Mouse (Mus musculus) neural tube, embryonic 14.5 days (tissue): Measurements from ENCODE around the gene Krt36. TPM values are rescaled to one million over a fixed set of nuclear protein-coding genes. Genes with fewer than 3 reads are reported as not detected.

Experiments
- ATAC-seq: fragments of 200-750 bp; cut with Nextera tagmentation; 2 replicates; pipeline ENCODE4 v1.8.0; 2017; ENCODE audit warnings: low read depth, mild to moderate bottlenecking, moderate TSS enrichment, moderate library complexity
- H3K27ac ChIP-seq: fragments of 300-500 bp; sonication (generic); 2 replicates; pipeline ENCODE4 v1.5.1; 2014; ENCODE audit warnings: low read depth, mild to moderate bottlenecking, control low read depth, low read length, moderate library complexity, mixed read lengths
- H3K27me3 ChIP-seq: fragments of 300-500 bp; sonication (generic); 2 replicates; pipeline ENCODE4 v1.6.1; 2014; ENCODE audit warnings: low read length; ENCODE audit not compliant: control insufficient read depth, insufficient read depth
- H3K36me3 ChIP-seq: fragments of 300-500 bp; sonication (generic); 2 replicates; pipeline ENCODE4 v1.6.1; 2014; ENCODE audit warnings: low read length, mixed read lengths; ENCODE audit not compliant: control insufficient read depth, insufficient read depth
- H3K4me1 ChIP-seq: fragments of 300-500 bp; sonication (generic); 2 replicates; pipeline ENCODE4 v1.6.1; 2014; ENCODE audit warnings: low read length; ENCODE audit not compliant: control insufficient read depth, insufficient read depth
- H3K4me2 ChIP-seq: fragments of 300-500 bp; sonication (generic); 2 replicates; pipeline ENCODE4 v1.6.1; 2014; ENCODE audit warnings: mild to moderate bottlenecking, low read depth, low read length, control low read depth
- H3K4me3 ChIP-seq: fragments of 300-500 bp; sonication (generic); 2 replicates; pipeline ENCODE4 v1.5.1; 2014; ENCODE audit warnings: low read depth, low read length, control low read depth, mixed read lengths
- H3K9ac ChIP-seq: fragments of 300-500 bp; sonication (generic); replicated peaks from 2 replicates; pipeline ENCODE4 v1.6.1; 2014; ENCODE audit warnings: low read depth, mild to moderate bottlenecking, control low read depth, low read length, mixed read lengths
- H3K9me3 ChIP-seq: fragments of 300-500 bp; sonication (generic); 2 replicates; pipeline ENCODE4 v1.6.1; 2016; ENCODE audit warnings: low read length; ENCODE audit not compliant: control insufficient read depth
- WGBS: fragments of 180-500 bp; shearing (Covaris S2); extraction: QIAGEN DNeasy Blood & Tissue Kit; methylation state at CpG from one replicate; pipeline ENCODE4 v1.1.7; 2014; 5-methylcytosine and 5-hydroxymethylcytosine counted together
- polyA plus RNA-seq: library from polyadenylated mRNA; unstranded; fragments of >200 nt; fragmentation: Nextera tagmentation; extraction: Ambion mirVana; gene quantifications from 2 replicates; pipeline ENCODE4 v1.2.1, GENCODE M21; 2014

Krt36 gene
- polyA plus RNA-seq, 1 experiment from 2014 or later = not detected

DNA sequence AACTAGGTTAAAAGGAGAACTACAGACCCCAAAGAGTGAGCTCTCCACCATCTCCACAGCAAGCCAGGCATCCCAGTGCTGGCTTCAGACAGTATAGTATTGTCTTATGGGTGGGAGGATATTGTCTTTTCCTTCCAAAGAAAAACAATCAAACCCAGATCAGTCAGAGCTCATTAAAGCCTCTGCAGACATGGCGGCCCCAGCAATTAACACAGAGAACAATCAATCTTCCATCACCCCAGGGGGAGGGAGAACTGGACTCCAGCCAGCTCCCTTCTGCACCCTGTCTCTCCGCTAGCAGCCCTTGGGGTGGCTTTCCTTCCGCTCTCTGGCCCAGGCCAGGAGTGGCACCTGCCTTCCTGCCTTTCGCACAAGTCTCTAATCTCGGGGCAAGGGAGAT is 32.3 kb upstream of the Krt36 start:
- ATAC-seq = no peak
- H3K9ac ChIP-seq = no peak overlapping the region
- H3K9me3 ChIP-seq = no peaks in the 10 kb centered on the region
- WGBS = 19% methylated on average over 5 of the region's 5 CpGs
- H3K4me1 ChIP-seq = peaks cover 6% of the 10 kb centered on the region
- no peaks in the 10 kb centered on the region for H3K36me3 ChIP-seq
- no peak overlapping the region for H3K4me3 ChIP-seq
- no peak overlapping the region for H3K27ac ChIP-seq
- H3K4me2 ChIP-seq = no peak overlapping the region
- no peaks in the 10 kb centered on the region for H3K27me3 ChIP-seq

DNA sequence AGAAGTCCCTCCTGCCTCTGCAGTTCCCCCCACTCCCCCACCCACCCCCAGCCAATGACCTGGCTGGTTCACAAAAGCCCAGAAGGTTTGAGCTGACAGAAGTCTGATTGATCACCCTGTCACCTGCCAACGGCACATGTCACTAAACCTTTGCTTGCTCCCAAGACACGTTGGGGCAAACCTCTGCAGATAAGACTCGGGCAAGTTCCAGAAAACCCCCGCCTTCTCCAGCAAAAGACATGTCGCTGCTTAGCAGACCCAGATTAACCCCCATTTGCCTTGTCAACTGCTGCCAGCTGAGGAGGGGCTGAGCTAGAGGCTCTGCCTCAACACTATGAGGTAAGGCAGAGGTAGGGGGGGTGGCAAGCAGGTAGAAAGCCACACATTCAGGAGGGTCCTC is 31.1 kb upstream of the Krt36 start:
- ATAC-seq = no peak
- WGBS = 40% methylated on average over 5 of the region's 5 CpGs
- Histone ChIP-seq H3K4me3 (no peak overlapping the region), H3K4me1 (peaks cover 6% of the 10 kb centered on the region), H3K4me2 (no peak overlapping the region), H3K9ac (no peak overlapping the region), H3K27me3 (no peaks in the 10 kb centered on the region), H3K9me3 (no peaks in the 10 kb centered on the region), H3K36me3 (no peaks in the 10 kb centered on the region), H3K27ac (no peak overlapping the region)

DNA sequence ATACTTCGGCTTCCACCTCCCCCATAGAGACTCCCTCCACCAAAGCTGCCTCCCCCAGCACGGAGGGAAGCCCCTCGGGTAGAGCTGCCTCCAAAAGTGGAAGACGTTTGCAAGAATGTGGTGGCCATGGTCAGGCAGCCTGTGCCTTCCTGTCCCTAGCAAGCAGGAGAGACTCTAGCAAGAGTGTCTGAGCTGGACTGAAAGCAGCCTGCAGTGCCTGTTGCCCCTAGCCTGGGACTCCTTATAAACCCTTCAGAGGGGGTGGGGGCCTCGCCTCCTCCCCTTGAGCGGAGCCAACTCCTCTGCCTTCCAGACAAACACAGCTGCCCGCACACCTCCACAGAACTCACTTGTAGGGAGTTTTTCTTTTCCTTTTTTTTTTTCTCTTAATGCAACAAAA is 30.3 kb upstream of the Krt36 start, which contains the start of gene Krt15:
Gene Krt15, minus strand, starts transcription at position 198 of the 400 bp plus-strand sequence.
- no peak within 1 kb of the TSS for H3K27ac ChIP-seq
- H3K36me3 ChIP-seq = no peaks in the 10 kb centered on the region
- no peak within 1 kb of the TSS for H3K4me3 ChIP-seq
- ATAC-seq = no peak
- peaks cover 6% of the 10 kb centered on the region for H3K4me1 ChIP-seq
- WGBS = 66% methylated on average over 7 of the region's 7 CpGs
- no peaks in the 10 kb centered on the region for H3K27me3 ChIP-seq
- H3K9ac ChIP-seq = no peak within 1 kb of the TSS
- H3K9me3 ChIP-seq = no peaks in the 10 kb centered on the region
- H3K4me2 ChIP-seq = no peak within 1 kb of the TSS

DNA sequence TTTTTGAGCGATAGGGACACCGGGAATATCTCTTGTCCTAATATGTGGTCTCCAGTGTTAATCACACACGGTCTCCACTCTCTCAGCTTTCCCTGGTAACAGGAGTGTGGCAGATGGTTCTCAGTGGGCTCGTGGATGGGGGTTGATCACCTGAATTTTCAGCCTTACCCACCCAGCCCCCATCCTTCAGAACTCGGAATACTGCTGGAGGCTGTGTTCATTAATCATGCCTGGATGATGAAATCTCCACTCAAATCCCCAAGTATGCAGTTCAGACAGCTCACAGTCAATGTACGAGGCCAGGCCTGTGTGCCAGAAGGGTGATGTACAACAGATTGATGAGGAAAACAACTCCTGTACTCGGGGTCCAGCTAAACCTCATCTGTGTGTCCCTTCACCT is 19.5 kb upstream of the Krt36 start:
- H3K9ac ChIP-seq = no peak overlapping the region
- 76% methylated on average over 7 of the region's 7 CpGs for WGBS

DNA sequence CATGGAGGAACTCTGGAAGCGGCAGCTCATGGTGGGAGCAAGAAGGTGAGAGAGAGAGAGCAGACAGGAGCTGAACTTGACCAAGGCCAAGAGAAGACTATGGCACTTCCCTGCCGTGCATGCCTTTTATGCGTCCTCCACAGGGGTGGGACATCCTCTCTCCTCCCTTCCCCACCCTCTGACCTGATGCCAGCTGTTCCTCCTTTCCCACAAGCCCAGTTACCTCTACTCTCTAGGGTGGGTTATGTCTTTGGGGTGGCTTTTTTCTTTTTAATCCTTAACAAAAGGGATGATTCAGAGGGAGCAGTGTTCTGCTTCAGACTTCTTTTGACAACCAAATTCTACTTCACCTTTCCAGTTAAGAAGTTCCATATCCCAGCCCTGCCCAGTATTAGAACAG is 16.0 kb upstream of the Krt36 start, which contains the start of gene Krt13:
Gene Krt13, minus strand, starts transcription at position 101 of the 400 bp plus-strand sequence.
- Histone ChIP-seq H3K9ac (no peak within 1 kb of the TSS), H3K27me3 (no peaks in the 10 kb centered on the region), H3K4me3 (no peak within 1 kb of the TSS), H3K27ac (no peak within 1 kb of the TSS), H3K4me1 (no peaks in the 10 kb centered on the region), H3K4me2 (no peak within 1 kb of the TSS), H3K36me3 (no peaks in the 10 kb centered on the region), H3K9me3 (no peaks in the 10 kb centered on the region)
- no peak for ATAC-seq
- 81% methylated on average over 3 of the region's 3 CpGs for WGBS

More for the DNA sequence above, 19.5 kb upstream of the Krt36 start:
- no peak for ATAC-seq
- no peak overlapping the region for H3K4me2 ChIP-seq
- no peaks in the 10 kb centered on the region for H3K9me3 ChIP-seq
- no peaks in the 10 kb centered on the region for H3K36me3 ChIP-seq
- no peak overlapping the region for H3K4me3 ChIP-seq
- no peak overlapping the region for H3K27ac ChIP-seq
- H3K4me1 ChIP-seq = no peaks in the 10 kb centered on the region
- no peaks in the 10 kb centered on the region for H3K27me3 ChIP-seq

DNA sequence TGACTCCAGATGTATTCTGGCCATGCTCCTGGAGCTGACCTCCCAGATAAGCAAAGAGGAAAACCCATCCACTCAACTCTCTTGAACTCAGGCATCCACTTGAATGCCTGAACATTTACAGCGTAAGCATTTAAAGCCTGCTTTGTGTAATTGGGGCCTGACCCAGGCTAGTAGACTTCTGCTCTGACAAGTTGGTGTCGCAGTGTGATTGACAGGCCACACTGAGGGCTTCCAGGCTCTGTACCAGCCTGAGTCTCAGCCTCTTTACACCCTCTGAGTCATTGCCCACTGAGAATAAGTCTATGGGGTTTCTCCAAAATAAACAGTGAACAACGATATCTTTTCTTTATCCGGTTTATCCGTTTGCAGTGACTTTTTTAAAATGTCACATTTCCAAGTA is 14.9 kb upstream of the Krt36 start:
- H3K36me3 ChIP-seq = no peaks in the 10 kb centered on the region
- H3K27me3 ChIP-seq = no peaks in the 10 kb centered on the region
- H3K9ac ChIP-seq = no peak overlapping the region
- no peak for ATAC-seq
- no peak overlapping the region for H3K4me3 ChIP-seq
- no peak overlapping the region for H3K27ac ChIP-seq
- H3K4me2 ChIP-seq = no peak overlapping the region
- H3K9me3 ChIP-seq = no peaks in the 10 kb centered on the region
- WGBS = 88% methylated on average over 5 of the region's 5 CpGs
- H3K4me1 ChIP-seq = no peaks in the 10 kb centered on the region

DNA sequence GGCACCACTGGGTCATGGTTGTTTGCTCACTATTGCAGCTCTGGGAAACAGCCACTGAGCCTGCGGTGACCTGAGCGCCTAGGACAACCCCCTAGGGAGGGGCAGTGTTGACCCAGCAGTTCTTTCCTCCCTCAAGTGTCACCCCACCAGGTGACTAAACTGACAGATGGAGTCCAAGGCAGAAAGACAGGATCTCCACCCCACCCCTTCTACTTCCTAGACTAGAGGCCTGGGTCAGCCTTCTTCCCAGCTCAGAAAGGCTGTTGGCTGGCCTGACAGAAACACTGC is 8.3 kb upstream of the Krt36 start:
- Histone ChIP-seq H3K27me3 (no peaks in the 10 kb centered on the region), H3K4me3 (no peak overlapping the region), H3K9ac (no peak overlapping the region), H3K36me3 (no peaks in the 10 kb centered on the region), H3K27ac (no peak overlapping the region), H3K4me1 (no peaks in the 10 kb centered on the region), H3K4me2 (no peak overlapping the region), H3K9me3 (no peaks in the 10 kb centered on the region)
- no peak for ATAC-seq
- 74% methylated on average over 2 of the region's 2 CpGs for WGBS

DNA sequence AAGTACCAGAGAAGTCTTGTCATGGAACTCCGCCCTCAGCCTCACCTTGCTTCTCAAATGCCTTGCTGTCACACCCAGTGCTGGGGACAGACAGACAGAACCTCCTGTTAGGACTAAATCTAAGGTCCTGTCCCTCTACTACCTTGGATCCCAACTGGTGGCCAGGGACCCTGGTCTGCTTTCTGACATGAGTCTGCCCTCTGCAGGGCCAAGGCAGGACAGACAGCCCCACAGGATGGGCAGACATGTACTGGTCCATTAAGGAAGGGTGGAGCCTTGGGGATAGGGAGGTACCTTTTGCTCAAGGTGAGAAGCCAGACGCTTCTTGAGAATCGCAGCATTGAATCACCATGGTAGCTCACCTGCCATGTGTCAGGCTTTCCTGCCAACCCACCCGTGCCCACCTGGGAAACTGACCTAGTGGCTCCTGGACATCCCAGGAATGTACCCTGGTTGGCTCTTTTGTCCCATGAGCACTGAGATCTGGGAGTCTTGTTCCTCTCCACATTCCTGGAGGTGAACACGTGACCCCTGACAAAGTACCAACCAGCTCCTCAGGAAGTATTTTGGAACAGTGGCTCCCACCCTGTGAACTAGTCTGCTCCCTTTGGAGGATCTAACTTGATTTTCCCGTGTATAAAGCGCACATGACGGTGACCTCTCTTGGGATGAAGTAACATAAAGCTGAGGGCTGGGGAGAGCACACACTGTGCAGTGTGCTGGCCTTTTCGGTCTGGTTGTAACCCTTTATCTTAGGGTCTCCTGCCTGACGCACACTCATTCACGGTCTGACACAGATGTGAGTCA is 7.7 kb upstream of the Krt36 start:
- no peaks in the 10 kb centered on the region for H3K9me3 ChIP-seq
- H3K36me3 ChIP-seq = no peaks in the 10 kb centered on the region
- no peak for ATAC-seq
- no peak overlapping the region for H3K9ac ChIP-seq
- H3K4me1 ChIP-seq = no peaks in the 10 kb centered on the region
- 80% methylated on average over 11 of the region's 11 CpGs for WGBS
- no peak overlapping the region for H3K27ac ChIP-seq
- no peak overlapping the region for H3K4me3 ChIP-seq
- no peaks in the 10 kb centered on the region for H3K27me3 ChIP-seq
- H3K4me2 ChIP-seq = no peak overlapping the region

DNA sequence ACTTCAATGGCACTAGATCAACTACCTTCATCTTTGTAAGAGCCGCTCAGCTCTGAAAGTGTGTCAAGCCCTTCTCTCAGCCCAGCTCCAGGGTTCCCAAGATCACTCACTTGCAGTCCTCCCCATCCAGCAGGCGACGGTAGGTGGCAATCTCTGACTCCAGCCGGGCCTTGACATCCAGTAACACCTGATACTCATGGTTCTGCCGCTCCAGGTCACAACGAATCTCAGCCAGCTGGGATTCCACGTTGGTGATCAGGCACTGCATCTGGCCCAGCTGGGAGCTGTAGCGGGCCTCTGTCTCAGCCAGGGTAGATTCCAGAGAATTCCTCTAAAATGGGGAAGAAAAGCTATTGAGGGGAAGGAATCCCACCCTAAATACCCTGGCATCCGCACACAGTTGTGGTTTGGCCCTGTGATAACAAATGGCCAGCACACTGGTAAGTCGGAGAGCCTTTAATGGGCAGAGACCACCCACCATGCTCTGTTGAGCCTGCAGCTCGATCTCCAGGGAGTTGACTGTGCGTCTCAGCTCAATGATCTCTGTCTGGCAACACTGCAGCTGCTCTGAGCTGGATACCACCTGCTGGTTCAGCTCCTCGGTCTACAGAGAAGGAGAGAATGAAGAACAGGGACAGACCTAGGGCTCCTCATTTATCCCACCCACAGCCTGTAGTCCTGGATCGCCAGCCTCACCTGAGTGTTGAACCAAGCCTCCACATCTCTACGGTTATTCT is 2.6 kb downstream of the Krt36 start:
- Histone ChIP-seq H3K9ac (no peak overlapping the region), H3K4me2 (no peak overlapping the region), H3K36me3 (no peaks in the 10 kb centered on the region), H3K27me3 (no peaks in the 10 kb centered on the region), H3K4me3 (no peak overlapping the region), H3K4me1 (no peaks in the 10 kb centered on the region), H3K27ac (no peak overlapping the region), H3K9me3 (no peaks in the 10 kb centered on the region)
- no peak for ATAC-seq
- WGBS = 70% methylated on average over 15 of the region's 15 CpGs
